Mouse (Mus musculus) E14TG2a.4 (cell line): Measurements from ENCODE around the gene Corin.
A peak's percentile ranks its signal among the peaks of the same experiment; 100 is the strongest.

ENCODE experiments used
- H3K27me3 ChIP-seq: 2 replicates; pipeline ENCODE4 v1.6.1; 2014; ENCODE audit warnings: low read length, control low read depth; ENCODE audit not compliant: insufficient read depth
- H3K36me3 ChIP-seq: 2 replicates; pipeline ENCODE4 v1.6.1; 2014; ENCODE audit warnings: low read length, control low read depth; ENCODE audit not compliant: insufficient read depth
- H3K4me1 ChIP-seq: replicated peaks from 2 replicates; pipeline ENCODE4 v1.6.1; 2014; ENCODE audit warnings: low read depth, low read length, control low read depth
- H3K4me3 ChIP-seq: replicated peaks from 2 replicates; pipeline ENCODE4 v1.5.1; 2014; ENCODE audit warnings: mild to moderate bottlenecking, low read length
- H3K9me3 ChIP-seq: 2 replicates; pipeline ENCODE4 v1.6.1; 2014; ENCODE audit warnings: low read length, control low read depth
- CTCF ChIP-seq: conservative IDR thresholded peaks from 2 replicates; pipeline ENCODE4 v1.5.1; 2014; ENCODE audit warnings: low read length
- NANOG ChIP-seq: IDR thresholded peaks from 2 replicates; pipeline ENCODE4 v1.6.1; 2014; ENCODE audit warnings: borderline replicate concordance, low read length, mixed read lengths
- POU5F1 ChIP-seq: IDR thresholded peaks from 2 replicates; pipeline ENCODE4 v1.6.1; 2014; ENCODE audit warnings: low read length, borderline replicate concordance

Corin gene

GRCm38 (mm10) chr5:72503531-72504523, at the start of gene Corin:
TSS of gene Corin (minus strand) at chr5:72504473.
- peaks cover 15% of the 10 kb centered on the region for H3K4me1 ChIP-seq
- no peak for TF ChIP-seq NANOG
- TF ChIP-seq CTCF, result no peak
- peak within 1 kb of the TSS; percentile 80 for H3K4me3 ChIP-seq
- H3K9me3 ChIP-seq, result no peaks in the 10 kb centered on the region
- H3K36me3 ChIP-seq, result no peaks in the 10 kb centered on the region
- peaks cover 57% of the 10 kb centered on the region for H3K27me3 ChIP-seq

GRCm38 (mm10) chr5:72551209-72551608, 46.9 kb upstream of the Corin start:
- no peak for TF ChIP-seq POU5F1
- no peak for TF ChIP-seq NANOG
- TF ChIP-seq CTCF, result no peak
- peaks cover 4% of the 10 kb centered on the region for H3K36me3 ChIP-seq
- H3K9me3 ChIP-seq, result no peaks in the 10 kb centered on the region
- no peaks in the 10 kb centered on the region for H3K4me1 ChIP-seq
- H3K27me3 ChIP-seq, result no peaks in the 10 kb centered on the region
- H3K4me3 ChIP-seq, result no peak overlapping the region

DNA sequence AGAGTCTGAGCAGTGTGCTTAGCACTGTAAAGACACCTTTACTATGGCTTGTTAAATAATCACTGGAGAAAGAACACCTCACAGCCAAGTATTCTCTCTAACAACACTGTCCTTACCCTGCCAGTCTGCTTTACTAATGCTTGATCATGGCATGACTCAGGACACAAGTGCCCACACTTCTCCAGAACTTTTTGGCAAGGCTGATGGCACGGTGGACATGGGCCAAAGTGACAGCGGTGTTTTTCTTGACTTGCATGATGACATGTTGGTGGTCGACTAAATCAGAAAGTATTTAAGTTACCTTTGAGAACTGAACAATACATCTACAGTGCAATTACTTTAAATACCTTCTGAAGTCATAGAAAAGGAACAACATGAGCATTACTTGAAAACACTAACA, 24.6 kb upstream of the Corin start:
- Histone ChIP-seq H3K9me3 (no peaks in the 10 kb centered on the region), H3K27me3 (no peaks in the 10 kb centered on the region), H3K4me3 (no peak overlapping the region), H3K4me1 (no peaks in the 10 kb centered on the region), H3K36me3 (peaks cover 5% of the 10 kb centered on the region)
- TF ChIP-seq POU5F1, result no peak
- no peak for TF ChIP-seq NANOG
- TF ChIP-seq CTCF, result no peak

DNA sequence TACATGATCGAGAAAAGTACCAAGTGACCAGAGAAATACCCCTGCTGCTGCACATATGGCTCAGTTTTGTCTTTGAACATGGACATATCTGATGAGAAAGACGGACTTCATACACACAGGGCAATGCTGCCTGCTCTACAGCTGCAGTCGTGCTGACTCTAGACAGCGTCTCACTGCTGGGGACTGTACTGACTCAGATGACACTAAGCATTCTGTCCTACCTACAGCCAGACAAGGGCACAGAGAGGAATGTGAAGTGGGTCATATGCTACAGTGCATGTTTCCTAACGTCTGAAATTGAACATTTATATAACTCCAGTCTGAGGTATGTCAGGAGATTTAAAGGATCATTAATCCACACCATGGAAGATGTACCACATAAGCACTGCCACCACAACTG, 9.5 kb upstream of the Corin start:
- Histone ChIP-seq H3K9me3 (no peaks in the 10 kb centered on the region), H3K4me3 (no peak overlapping the region), H3K4me1 (no peaks in the 10 kb centered on the region), H3K36me3 (peaks cover 5% of the 10 kb centered on the region; the same call in 1 of the 2 replicates), H3K27me3 (no peaks in the 10 kb centered on the region)
- TF ChIP-seq POU5F1 (no peak), NANOG (no peak), CTCF (no peak)

DNA sequence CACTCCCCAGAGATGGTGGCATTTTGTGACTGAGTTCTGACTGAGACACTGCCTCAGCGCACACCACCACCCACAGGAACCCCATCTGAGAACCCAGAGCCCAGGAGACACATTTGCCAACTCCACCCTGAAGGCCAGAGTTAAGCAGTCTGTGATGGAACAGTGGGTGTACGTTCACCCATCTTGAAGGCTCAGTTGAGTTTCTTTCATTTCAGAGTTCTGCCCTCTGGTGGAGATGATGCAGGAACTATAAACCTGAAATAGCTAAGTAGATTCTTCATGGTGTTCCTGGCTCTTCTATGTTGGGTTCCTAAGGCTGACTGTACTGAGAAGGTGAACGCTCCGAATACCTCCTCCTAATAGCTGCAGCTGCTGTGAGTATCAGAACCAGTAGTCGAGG, 1.5 kb upstream of the Corin start:
- Histone ChIP-seq H3K36me3 (no peaks in the 10 kb centered on the region), H3K4me1 (peaks cover 15% of the 10 kb centered on the region), H3K9me3 (no peaks in the 10 kb centered on the region), H3K4me3 (no peak overlapping the region), H3K27me3 (peaks cover 46% of the 10 kb centered on the region)
- no peak for TF ChIP-seq CTCF
- TF ChIP-seq NANOG, result no peak
- TF ChIP-seq POU5F1, result no peak

DNA sequence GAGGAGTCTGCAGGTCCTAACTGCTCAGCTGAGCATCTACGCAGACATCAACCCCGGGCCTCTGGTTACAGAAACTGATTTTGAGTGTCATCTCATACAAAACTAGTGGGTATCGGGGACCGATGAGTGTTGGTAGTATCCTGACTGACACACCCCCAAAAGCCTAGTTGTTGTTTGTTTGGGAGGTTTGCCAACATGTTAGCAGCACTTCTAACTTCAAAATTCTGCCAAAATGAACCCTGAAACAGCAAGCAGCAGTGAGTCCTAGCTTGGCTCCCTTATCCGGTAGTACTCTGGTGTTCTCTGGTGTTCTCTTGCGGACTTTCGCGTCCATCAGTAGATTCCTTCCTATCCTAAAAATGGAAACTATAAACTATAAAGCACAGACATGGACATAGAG, 1.5 kb downstream of the Corin start:
- no peak for TF ChIP-seq POU5F1
- no peak for TF ChIP-seq CTCF
- no peak for TF ChIP-seq NANOG
- peak overlapping the region; percentile 80 for H3K4me3 ChIP-seq
- H3K4me1 ChIP-seq, result peaks cover 15% of the 10 kb centered on the region
- no peaks in the 10 kb centered on the region for H3K9me3 ChIP-seq
- H3K27me3 ChIP-seq, result peaks cover 67% of the 10 kb centered on the region
- no peaks in the 10 kb centered on the region for H3K36me3 ChIP-seq

DNA sequence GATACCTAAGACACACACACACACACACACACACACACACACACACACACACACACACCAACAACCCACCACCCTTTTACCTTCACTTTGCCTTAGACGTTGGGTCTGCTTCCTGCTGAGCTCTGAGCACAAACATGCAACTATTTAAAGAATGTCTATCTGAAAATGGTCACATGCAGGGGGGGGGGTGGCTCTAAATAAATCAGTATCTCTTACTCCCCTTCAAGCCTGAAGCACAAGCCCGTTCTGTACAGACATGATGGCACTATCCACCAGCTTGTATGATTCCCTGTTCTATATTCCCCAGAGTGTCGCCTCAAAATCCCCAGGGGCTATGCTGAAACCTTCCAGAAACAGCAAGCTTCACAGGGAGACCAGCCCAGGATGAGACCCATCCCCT, 2.5 kb downstream of the Corin start:
- TF ChIP-seq NANOG, result no peak
- TF ChIP-seq CTCF, result no peak
- no peak for TF ChIP-seq POU5F1
- H3K36me3 ChIP-seq, result no peaks in the 10 kb centered on the region
- H3K27me3 ChIP-seq, result peaks cover 77% of the 10 kb centered on the region
- H3K9me3 ChIP-seq, result no peaks in the 10 kb centered on the region
- no peak overlapping the region for H3K4me3 ChIP-seq
- peaks cover 15% of the 10 kb centered on the region for H3K4me1 ChIP-seq

DNA sequence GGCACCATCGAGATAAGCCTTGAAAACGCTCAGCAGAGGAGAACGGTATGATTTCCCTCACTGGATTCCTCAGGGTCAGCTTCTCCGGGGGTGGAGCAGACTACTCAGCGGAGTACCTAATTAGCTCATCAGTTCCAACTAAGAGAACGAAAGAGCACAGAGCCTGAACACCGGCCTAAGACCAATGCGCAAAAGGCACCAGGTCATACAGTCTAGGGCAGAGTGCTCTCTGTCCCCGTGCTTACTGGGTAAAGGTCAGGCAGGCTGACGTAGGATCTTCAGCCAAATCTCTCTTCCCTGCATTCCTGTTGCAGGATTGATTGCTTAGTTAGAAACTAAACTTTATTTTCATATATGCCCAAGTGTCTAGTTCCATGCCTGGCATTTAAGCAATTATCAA, 6.0 kb downstream of the Corin start:
- TF ChIP-seq POU5F1 (no peak), NANOG (no peak), CTCF (no peak)
- Histone ChIP-seq H3K36me3 (no peaks in the 10 kb centered on the region), H3K4me1 (peaks cover 4% of the 10 kb centered on the region; the same call in 1 of the 2 replicates), H3K4me3 (no peak overlapping the region), H3K9me3 (no peaks in the 10 kb centered on the region), H3K27me3 (peaks cover 53% of the 10 kb centered on the region)

DNA sequence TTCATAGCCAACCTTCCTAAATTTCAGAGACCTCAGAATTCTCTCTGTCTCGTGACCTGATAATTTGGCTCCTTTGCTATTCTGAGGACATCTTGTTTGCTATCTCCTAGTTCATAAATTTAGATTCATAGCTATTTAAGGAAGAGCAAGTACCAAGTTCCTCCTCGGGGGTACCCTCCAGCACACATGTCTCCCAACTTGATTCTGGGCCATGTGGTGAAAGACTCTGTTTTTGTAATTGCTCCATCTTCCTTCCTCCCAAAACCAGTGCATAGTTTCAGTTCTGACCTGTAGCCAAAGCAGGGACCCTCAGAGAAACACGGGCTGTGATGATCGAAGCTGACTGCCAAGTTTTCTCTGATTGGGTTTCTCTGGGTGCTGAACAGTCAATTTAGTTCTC, 7.5 kb downstream of the Corin start:
- TF ChIP-seq CTCF, result no peak
- no peaks in the 10 kb centered on the region for H3K9me3 ChIP-seq
- no peak overlapping the region for H3K4me3 ChIP-seq
- no peaks in the 10 kb centered on the region for H3K4me1 ChIP-seq
- no peaks in the 10 kb centered on the region for H3K36me3 ChIP-seq
- peaks cover 39% of the 10 kb centered on the region for H3K27me3 ChIP-seq
